Mouse (Mus musculus) brain, embryonic 14.5 days (tissue): ENCODE data around the gene Hmga1. TPM values are rescaled to one million over a fixed set of nuclear protein-coding genes. Genes with fewer than 3 reads are reported as not detected.

ENCODE experiments used
- DNase-seq: peaks from one replicate; pipeline ENCODE4 v3.0.0-alpha.2; 2011; ENCODE audit warnings: low read depth
- CTCF ChIP-seq: fragments of 200-500 bp; IDR thresholded peaks from 2 replicates; pipeline ENCODE4 v1.5.1; 2012; ENCODE audit warnings: inconsistent platforms, mild to moderate bottlenecking, moderate library complexity, borderline replicate concordance; ENCODE audit not compliant: insufficient read depth, insufficient read length; ENCODE audit errors: extremely low read depth
- POLR2A ChIP-seq: fragments of 200-500 bp; IDR thresholded peaks from 2 replicates; pipeline ENCODE4 v1.6.1; 2012; ENCODE audit warnings: mild to moderate bottlenecking, inconsistent platforms, borderline replicate concordance; ENCODE audit not compliant: poor library complexity, insufficient read depth, insufficient read length, severe bottlenecking; ENCODE audit errors: extremely low read depth
- polyA plus RNA-seq: library from polyadenylated mRNA; depleted of rRNA; stranded (reverse); fragments of >200 nt; gene quantifications from 2 replicates; pipeline ENCODE4 v1.2.3, GENCODE M21; 2012

The Hmga1 gene
- polyA plus RNA-seq, 1 experiment, result 130 TPM

DNA sequence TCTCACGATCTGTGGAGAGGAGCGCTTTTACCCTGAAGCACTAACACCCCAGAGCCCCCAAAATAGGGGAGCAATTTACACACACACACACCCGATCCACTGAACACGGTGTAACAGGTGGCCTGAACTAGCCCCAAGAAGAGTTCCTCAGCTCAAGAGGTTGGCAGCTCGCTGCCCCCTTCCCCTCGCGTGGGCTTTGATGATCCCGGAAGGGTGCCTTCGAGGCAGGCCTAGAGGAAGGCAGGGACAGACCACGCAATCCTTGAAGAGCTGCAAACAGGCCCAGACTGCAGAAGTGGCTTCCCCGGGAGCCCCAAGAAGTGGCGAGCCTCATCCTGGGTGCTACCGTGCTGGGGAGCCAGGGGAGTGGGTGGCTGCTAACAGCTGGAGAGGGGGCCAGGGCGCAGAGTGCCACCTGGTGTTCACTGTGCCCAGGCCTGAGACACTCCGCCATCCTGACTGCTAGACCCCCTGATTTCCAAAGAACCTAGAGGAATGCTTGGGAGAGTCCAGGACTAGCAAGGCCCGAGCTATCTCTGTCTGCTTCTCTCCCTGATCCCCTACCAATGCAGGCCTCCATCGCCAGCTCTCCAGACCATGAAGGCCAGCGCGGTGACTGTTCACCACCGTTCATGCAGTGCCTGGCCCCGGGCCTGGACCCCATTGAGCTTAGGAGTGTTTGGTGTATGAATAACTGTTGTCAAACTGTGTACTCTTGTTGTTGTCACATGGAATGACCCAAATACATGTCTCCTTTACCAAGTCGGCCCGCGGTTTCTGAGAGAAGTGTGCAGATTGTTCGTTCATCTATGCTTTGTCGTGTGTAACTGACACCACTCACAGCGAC, 42.2 kb upstream of the Hmga1 start:
- peak; percentile 60 for DNase-seq
- peak; percentile 66 for TF ChIP-seq CTCF
- TF ChIP-seq POLR2A, result no peak

DNA sequence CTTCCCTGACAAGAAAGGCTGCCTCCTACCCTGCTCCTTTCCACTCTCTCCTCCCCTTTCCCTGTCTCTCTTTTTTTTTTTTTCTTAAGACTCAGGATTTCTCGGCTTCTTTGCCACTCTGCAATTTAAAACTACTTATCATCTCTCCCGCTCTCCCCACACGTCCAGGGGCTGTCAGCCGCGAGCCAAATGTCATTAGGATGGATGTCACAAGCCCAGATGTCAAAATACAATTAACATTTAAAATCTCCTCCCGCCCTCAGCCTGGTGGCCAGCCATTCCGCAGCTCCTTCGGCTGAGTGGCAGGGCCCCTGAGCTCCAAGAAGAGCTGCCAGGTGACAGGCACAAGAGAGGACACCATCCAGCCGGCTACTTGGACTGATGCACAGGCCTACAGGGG, 38.0 kb upstream of the Hmga1 start:
- DNase-seq, result peak; percentile 81

DNA sequence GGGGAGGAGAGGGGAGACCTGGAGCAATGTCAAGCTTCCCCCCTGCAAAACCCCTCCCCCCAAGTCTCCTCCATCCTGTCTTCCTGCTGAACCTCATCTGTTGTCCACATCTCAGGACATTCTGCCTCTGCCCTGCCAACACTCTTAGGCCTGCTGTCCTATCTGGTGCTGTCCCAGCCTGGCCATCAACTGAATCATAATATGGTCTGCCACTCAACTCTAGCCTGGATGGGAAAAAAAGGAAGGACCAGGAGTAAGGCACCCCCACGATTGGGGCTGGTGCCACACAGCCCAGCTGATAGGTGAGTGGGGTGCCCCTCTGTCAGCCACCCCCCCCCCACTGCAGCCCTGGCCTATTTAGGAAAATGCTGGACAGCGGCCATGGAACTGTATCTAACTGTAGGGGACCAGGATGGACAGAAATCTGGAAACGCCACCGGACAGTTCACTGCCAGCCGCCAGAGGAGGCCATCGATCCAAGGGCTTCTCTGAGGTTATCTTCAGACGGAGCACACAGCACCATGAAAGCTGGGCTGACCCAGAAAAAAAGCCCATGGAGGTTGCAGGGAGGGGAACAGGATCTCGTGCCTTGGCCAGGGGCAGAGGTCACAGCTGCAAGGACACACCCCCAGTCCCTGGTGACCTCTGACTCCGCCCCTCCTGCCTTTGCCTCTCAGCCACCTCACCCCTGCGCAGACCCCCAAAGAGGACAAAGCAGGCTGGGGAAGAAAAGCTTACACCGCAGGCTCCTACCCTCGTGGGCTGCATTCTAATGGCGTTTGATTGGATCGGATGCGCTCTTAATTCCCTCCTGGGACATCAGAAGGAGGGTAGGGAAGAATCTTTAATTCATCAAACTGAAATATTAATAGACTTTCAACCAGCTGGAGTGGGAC, 37.3 kb upstream of the Hmga1 start:
- DNase-seq, result peak; percentile 58
- TF ChIP-seq CTCF (no peak), POLR2A (no peak)

More for the DNA sequence above, 38.0 kb upstream of the Hmga1 start:
- TF ChIP-seq CTCF, result no peak
- TF ChIP-seq POLR2A, result no peak

DNA sequence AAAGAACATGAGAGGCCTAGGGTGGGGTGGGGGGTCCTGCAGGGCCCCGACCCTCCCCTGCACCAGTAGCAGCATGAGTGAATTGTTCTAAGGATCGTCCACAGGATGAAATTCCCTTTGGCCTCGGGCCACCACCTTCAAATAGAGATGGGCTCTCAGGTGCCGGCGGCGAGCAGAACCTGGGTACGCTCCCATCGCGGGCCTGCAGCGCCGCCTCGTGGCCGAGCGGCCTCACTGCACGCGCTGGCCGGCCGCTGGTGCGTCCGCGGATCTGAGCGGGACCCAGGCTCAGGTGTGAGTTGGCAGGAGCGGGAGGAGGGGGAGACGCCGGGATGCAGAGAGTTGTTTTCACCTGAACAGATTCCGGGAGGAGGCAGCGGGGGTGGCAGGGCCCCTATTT, 35.7 kb upstream of the Hmga1 start:
- TF ChIP-seq POLR2A (no peak), CTCF (peak; percentile 94)
- DNase-seq, result peak; percentile 63

DNA sequence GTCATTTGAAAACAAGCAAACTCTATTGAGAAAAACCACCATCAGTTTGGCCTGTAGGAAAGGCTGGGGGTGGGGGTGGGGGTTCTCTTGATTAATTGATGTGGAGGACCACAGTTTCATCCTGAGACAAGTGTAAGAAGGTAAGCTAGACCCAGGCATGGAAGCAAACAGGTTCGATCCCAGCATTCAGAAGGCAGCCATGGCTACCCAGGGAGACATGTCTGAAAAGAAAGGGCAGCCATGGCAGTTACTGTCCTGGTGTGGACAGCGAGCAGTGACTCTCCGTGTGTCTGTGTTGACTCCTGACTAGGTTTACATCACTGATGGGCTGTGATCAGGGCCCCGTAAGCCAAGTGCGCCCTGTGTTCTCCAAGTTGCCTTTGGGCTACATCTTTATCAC, 35.0 kb upstream of the Hmga1 start, which contains the start of gene Grm4:
Gene Grm4 (minus strand): TSS at position 101 of the 400 bp plus-strand sequence.
- no peak for TF ChIP-seq POLR2A
- TF ChIP-seq CTCF, result no peak
- no peak for DNase-seq

DNA sequence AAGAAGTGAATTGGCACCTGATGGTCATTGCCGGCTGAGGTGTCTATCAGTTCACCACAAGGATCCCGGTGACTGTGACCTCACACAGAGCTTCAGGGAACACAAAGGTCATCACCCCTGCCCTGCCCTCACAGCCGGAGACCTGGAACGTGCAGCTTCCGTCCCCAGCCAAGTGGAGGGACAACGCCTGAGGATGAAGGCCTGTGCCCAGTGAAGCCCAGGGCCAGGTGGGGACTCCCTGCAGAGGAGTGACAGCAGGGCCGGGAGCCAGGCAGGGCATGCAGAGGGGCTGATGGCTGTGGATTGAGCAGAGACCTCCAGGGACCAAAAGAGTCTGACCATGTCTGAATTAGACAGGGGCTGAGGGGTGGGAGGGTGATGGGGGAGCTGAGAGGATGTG, 33.2 kb upstream of the Hmga1 start:
- TF ChIP-seq POLR2A (no peak), CTCF (no peak)
- DNase-seq, result no peak

DNA sequence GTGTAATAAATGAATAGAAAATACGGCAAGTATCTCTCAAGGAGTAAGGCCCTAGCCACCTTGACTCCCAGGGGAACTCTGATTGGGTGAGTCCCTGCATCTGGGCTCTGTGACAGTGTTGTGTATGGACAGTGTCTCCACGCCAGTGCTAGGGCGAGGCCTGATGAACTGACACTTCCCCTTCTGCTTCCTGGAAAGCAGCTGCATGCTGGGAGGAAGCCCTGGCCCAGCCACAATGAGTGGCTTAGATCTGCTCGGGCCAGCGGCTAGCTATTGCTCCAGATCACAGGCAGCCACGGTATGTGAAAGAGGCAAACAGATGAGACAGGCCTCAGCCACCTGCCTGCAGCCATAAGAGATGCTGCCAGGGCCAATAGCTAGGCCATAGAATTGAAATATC, 29.1 kb upstream of the Hmga1 start:
- DNase-seq, result no peak
- TF ChIP-seq POLR2A (no peak), CTCF (no peak)

DNA sequence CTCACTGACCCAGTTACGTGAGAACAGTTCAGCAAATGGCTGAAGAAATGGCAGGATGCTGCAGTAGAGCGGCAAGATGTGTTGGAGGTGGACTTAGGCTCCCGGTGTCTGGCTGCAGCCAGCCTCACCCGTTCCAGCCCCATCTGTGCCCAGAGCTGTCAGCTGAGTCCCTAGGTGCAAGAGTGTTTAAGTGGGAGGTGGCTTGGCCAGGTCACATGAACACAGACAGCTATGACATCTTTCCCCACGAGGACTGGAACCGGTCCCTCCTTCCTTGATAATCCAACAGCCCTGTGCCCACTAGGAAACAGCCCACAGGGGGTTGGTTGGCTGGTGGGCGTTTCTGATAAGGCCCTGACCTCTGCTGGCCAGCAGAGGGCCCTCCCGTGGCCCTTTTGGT, 28.3 kb upstream of the Hmga1 start:
- DNase-seq, result no peak
- TF ChIP-seq CTCF, result peak; percentile 10; the same call in 1 of the 2 replicates
- TF ChIP-seq POLR2A, result no peak

DNA sequence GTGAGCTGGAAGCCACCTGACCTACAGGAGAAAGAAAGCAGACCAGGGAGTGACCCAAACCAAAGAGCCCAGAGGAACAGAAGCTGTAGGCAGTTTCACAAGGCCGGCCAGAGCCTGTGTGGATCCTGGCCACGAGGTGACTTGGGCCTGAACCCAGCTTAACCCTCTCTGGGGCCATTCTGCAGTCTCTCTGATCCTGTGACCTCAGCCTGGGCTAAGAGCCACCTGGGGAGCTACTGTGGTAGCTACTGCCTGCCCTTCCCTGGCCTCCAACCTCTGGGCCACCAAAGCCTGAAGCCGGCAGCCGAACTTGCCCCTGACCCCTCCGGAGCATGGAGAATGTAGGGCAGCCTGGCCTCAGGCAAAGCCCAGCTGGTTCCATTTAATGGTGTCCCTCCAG, 27.5 kb upstream of the Hmga1 start:
- TF ChIP-seq POLR2A (no peak), CTCF (no peak)
- DNase-seq, result no peak

DNA sequence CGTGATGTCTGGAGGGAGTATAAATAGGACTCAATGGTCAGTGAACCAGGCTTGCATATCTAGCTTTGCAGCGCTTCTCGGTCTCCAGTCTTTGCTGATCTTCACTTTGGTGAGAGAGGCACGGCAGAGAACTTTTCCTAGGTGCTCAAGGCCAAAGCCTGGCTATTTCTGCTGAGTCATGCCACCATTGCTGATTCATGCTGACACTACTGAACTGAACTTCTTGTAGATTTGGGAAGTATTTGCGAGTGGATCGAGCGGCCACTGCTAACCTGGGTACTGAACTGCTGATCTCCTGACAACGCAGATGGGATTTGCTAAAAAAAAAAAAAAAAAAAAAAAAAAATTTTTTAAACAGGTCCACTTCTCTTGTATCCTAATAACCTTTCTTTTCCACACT, 24.2 kb upstream of the Hmga1 start:
- no peak for DNase-seq
- TF ChIP-seq CTCF (no peak), POLR2A (no peak)

DNA sequence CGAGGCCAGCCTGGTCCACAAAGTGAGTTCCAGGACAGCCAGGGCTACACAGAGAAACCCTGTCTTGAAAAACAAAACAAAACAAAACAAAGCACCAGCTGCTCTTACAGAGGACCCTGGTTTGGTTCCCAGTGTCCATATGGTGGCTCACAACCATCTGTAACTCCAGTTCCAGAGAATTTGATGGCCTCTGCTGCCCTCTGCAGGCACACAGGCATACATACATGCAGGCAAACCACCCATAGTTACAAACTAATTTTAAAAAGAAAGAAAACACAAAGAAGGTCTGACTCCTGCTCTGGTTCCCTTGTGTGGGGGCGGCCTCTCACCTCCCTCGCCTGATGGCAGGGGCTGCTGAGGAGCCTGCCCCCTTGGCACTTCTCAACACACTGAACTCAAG, 22.9 kb upstream of the Hmga1 start:
- no peak for DNase-seq
- TF ChIP-seq POLR2A (no peak), CTCF (peak; percentile 16; the same call in 1 of the 2 replicates)
